In the genomic region with DNA sequence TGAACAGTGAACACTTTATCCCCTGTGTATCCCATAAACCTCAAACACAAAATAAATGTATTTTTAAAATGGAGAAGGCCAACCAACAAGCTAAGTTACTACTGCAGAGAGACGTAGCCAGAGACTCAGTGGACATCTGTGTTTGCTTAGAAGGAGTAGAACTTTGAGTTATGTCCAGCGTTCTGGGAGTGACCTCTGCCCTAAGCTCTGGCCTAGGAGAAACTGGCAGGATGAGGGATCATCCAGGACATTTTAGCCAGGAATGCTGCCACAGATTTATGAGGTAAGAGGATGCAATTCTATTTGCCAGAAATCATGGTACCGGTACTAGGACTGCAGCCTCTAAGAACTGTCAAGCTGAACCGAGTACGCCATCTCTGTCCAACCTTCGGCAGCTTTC, we compare ENCODE assay signal across 15 mouse cellular contexts.
"Had no signal": no experiment of that assay in that cellular context is flagged by ENCODE, and none has a peak within 500 bp of the region (broad histone marks: within the 10 kb centered on the region; RNA-seq: fewer than 3 reads in every experiment).

No protein-coding gene starts in this region.

- ATAC-seq: intestine, embryonic 15.5 days; liver, postnatal 0 days; midbrain, embryonic 16.5 days had no signal

- H3K27ac ChIP-seq: intestine, embryonic 15.5 days; layer of hippocampus, adult 2 months; left cerebral cortex, adult 2 months; limb, embryonic 10.5 days; liver, embryonic 13.5 days; lung, embryonic 15.5 days; macrophage; midbrain, embryonic 12.5 days; stomach, embryonic 15.5 days had no signal

- H3K9me3 ChIP-seq: intestine, embryonic 15.5 days; limb, embryonic 10.5 days; liver, embryonic 13.5 days; lung, embryonic 15.5 days; megakaryocyte, embryonic 14.5 days; midbrain, embryonic 12.5 days; stomach, embryonic 15.5 days had no signal

- H3K4me1 ChIP-seq: intestine, embryonic 15.5 days; lung, embryonic 15.5 days; stomach, embryonic 15.5 days had no signal

- H3K4me3 ChIP-seq: intestine, embryonic 15.5 days; layer of hippocampus, adult 2 months; left cerebral cortex, adult 2 months; limb, embryonic 10.5 days; liver, embryonic 13.5 days; lung, embryonic 15.5 days; megakaryocyte, embryonic 14.5 days; midbrain, embryonic 12.5 days; stomach, embryonic 15.5 days had no signal

- H3K36me3 ChIP-seq: intestine, embryonic 15.5 days; limb, embryonic 10.5 days; liver, embryonic 13.5 days; lung, embryonic 15.5 days; midbrain, embryonic 12.5 days; stomach, embryonic 15.5 days had no signal

- DNase-seq: kidney, postnatal 10 days; liver, embryonic 13.5 days; liver, postnatal 0 days; lung, postnatal 14 days; right cerebral cortex, postnatal 14 days had no signal

- H3K27me3 ChIP-seq: intestine, embryonic 15.5 days; liver, embryonic 13.5 days; lung, embryonic 15.5 days; midbrain, embryonic 12.5 days; stomach, embryonic 15.5 days had no signal

- H3K4me2 ChIP-seq: intestine, embryonic 15.5 days; liver, embryonic 13.5 days; lung, embryonic 15.5 days; midbrain, embryonic 12.5 days; stomach, embryonic 15.5 days had no signal

- H3K9ac ChIP-seq: intestine, embryonic 15.5 days; liver, embryonic 13.5 days; liver, postnatal 0 days; lung, embryonic 15.5 days; midbrain, embryonic 12.5 days; stomach, embryonic 15.5 days had no signal
